Mouse (Mus musculus) forebrain, embryonic 16.5 days (tissue): ENCODE data around the gene Cyp4x1. TPM values are rescaled to one million over a fixed set of nuclear protein-coding genes. Genes with fewer than 3 reads are reported as not detected.

Experiments
- ATAC-seq: fragments of 200-750 bp; cut with Nextera tagmentation; 2 replicates; pipeline ENCODE4 v1.8.0; 2017; ENCODE audit warnings: mild to moderate bottlenecking, moderate library complexity
- H3K27ac ChIP-seq: fragments of 300-500 bp; sonication (generic); 2 replicates; pipeline ENCODE4 v1.5.1; 2014; ENCODE audit warnings: low read length, control low read depth
- H3K27me3 ChIP-seq: fragments of 300-500 bp; sonication (generic); replicated peaks from 2 replicates; pipeline ENCODE4 v1.6.1; 2014; ENCODE audit warnings: low read length; ENCODE audit not compliant: control insufficient read depth, insufficient read depth
- H3K36me3 ChIP-seq: fragments of 300-500 bp; sonication (generic); 2 replicates; pipeline ENCODE4 v1.6.1; 2014; ENCODE audit not compliant: control insufficient read depth, insufficient read depth
- H3K4me1 ChIP-seq: fragments of 300-500 bp; sonication (generic); replicated peaks from 2 replicates; pipeline ENCODE4 v1.6.1; 2014; ENCODE audit warnings: low read length; ENCODE audit not compliant: control insufficient read depth, insufficient read depth
- H3K4me2 ChIP-seq: fragments of 300-500 bp; sonication (generic); 2 replicates; pipeline ENCODE4 v1.6.1; 2014; ENCODE audit warnings: mild to moderate bottlenecking, low read length, control low read depth
- H3K4me3 ChIP-seq: fragments of 300-500 bp; sonication (generic); replicated peaks from 2 replicates; pipeline ENCODE4 v1.5.1; 2014; ENCODE audit warnings: mild to moderate bottlenecking, low read length, control low read depth
- H3K9ac ChIP-seq: fragments of 300-500 bp; sonication (generic); replicated peaks from 2 replicates; pipeline ENCODE4 v1.6.1; 2014; ENCODE audit warnings: low read depth, low read length, control low read depth
- H3K9me3 ChIP-seq: fragments of 300-500 bp; sonication (generic); 2 replicates; pipeline ENCODE4 v1.6.1; 2016; ENCODE audit warnings: low read length; ENCODE audit not compliant: control insufficient read depth
- WGBS: fragments of 180-500 bp; shearing (Covaris S2); extraction: QIAGEN DNeasy Blood & Tissue Kit; methylation state at CpG from one replicate; pipeline ENCODE4 v1.1.7; 2014; 5-methylcytosine and 5-hydroxymethylcytosine counted together
- polyA plus RNA-seq: library from polyadenylated mRNA; unstranded; fragments of >200 nt; fragmentation: Nextera tagmentation; extraction: Ambion mirVana; gene quantifications from 2 replicates; pipeline ENCODE4 v1.2.1, GENCODE M21; 2015

Cyp4x1 gene
- polyA plus RNA-seq, 1 experiment from 2014 or later = 5.9 TPM

GRCm38 (mm10) chr4:115056371-115056920 lies 77.6 kb downstream of the Cyp4x1 start, which contains the start of gene Tal1:
TSS of gene Tal1 (plus strand) at chr4:115056426.
- no peaks in the 10 kb centered on the region for H3K36me3 ChIP-seq
- peak within 1 kb of the TSS; percentile 33 for H3K4me3 ChIP-seq
- H3K9me3 ChIP-seq = no peaks in the 10 kb centered on the region
- WGBS = 0% methylated on average over 55 of the region's 60 CpGs
- H3K4me2 ChIP-seq = peak within 1 kb of the TSS; percentile 48
- peak within 1 kb of the TSS; percentile 26; the same call in 1 of the 2 replicates for H3K9ac ChIP-seq
- peaks cover 60% of the 10 kb centered on the region for H3K27me3 ChIP-seq
- peaks cover 15% of the 10 kb centered on the region for H3K4me1 ChIP-seq
- ATAC-seq = peak; percentile 37
- H3K27ac ChIP-seq = no peak within 1 kb of the TSS

Other genes starting within 250 kb of the Cyp4x1 start
- gene Foxd2, start 225.4 kb downstream of the Cyp4x1 start, polyA plus RNA-seq = 0.15 TPM in 2 replicates
- gene Foxe3, start 208.3 kb downstream of the Cyp4x1 start, polyA plus RNA-seq = not detected in 2 replicates
- 160 and 185 TPM in 2 replicates for gene Cmpk1, start 147.0 kb downstream of the Cyp4x1 start, polyA plus RNA-seq
- gene Stil, start 134.1 kb downstream of the Cyp4x1 start, polyA plus RNA-seq = 4.9 and 6.4 TPM in 2 replicates
- gene Tal1, start 77.9 kb downstream of the Cyp4x1 start, polyA plus RNA-seq = 0.25 and 0.62 TPM in 2 replicates
- gene Pdzk1ip1, start 45.6 kb downstream of the Cyp4x1 start, polyA plus RNA-seq = 0.46 and 1.2 TPM in 2 replicates
- gene Cyp4a29, start 107.8 kb upstream of the Cyp4x1 start, polyA plus RNA-seq = not detected in 2 replicates
- gene Cyp4a12a, start 164.8 kb upstream of the Cyp4x1 start, polyA plus RNA-seq = not detected in 2 replicates